Mouse (Mus musculus) ES-E14 (cell line): ENCODE measurements around the gene Bak1. TPM values are rescaled to one million over a fixed set of nuclear protein-coding genes. Genes with fewer than 3 reads are reported as not detected.

ENCODE experiments used
- DNase-seq: peaks from one replicate; pipeline ENCODE4 v3.0.0-alpha.2; 2013; ENCODE audit warnings: low read depth, low spot score
- H3K27ac ChIP-seq: 2 replicates; pipeline ENCODE4 v1.5.1; 2012; ENCODE audit warnings: low read depth, mild to moderate bottlenecking, low read length, moderate library complexity, mixed read lengths; ENCODE audit not compliant: poor library complexity, insufficient read depth, severe bottlenecking
- H3K36me3 ChIP-seq: 2 replicates; pipeline ENCODE4 v1.6.1; 2012; ENCODE audit warnings: mild to moderate bottlenecking, low read length, moderate library complexity, mixed read lengths; ENCODE audit not compliant: control insufficient read depth, poor library complexity, insufficient read depth, severe bottlenecking
- H3K4me1 ChIP-seq, 2 experiments: fragments of 150-350 bp in 1 of 2; sonication (generic) in 1 of 2; 2 replicates each; pipeline ENCODE4 v1.6.1; 2012; ENCODE audit warnings: low read length in 2 of 2, mild to moderate bottlenecking in 1 of 2, mixed read lengths in 1 of 2; ENCODE audit not compliant: control insufficient read depth in 2 of 2, insufficient read depth in 2 of 2, poor library complexity in 1 of 2
- H3K4me3 ChIP-seq, 2 experiments: fragments of 150-350 bp in 1 of 2; sonication (generic) in 1 of 2; 2 replicates each; pipeline ENCODE4 v1.5.1; 2012; ENCODE audit warnings: low read length in 2 of 2, low read depth in 1 of 2, mild to moderate bottlenecking in 1 of 2, mixed read lengths in 1 of 2; ENCODE audit not compliant: insufficient read depth in 1 of 2, poor library complexity in 1 of 2, severe bottlenecking in 1 of 2
- H3K9ac ChIP-seq: 2 replicates; pipeline ENCODE4 v1.6.1; 2012; ENCODE audit warnings: low read depth, mild to moderate bottlenecking, low read length, mixed read lengths; ENCODE audit not compliant: poor library complexity, insufficient read depth, severe bottlenecking
- H3K9me3 ChIP-seq: fragments of 150-350 bp; sonication (generic); 2 replicates; pipeline ENCODE4 v1.6.1; 2012; ENCODE audit warnings: low read depth, mild to moderate bottlenecking, low read length; ENCODE audit not compliant: control insufficient read depth, insufficient read depth
- CHD2 ChIP-seq: IDR thresholded peaks from 2 replicates; pipeline ENCODE4 v1.6.1; 2014; ENCODE audit warnings: mild to moderate bottlenecking, low read depth, low read length, inconsistent platforms
- HCFC1 ChIP-seq: IDR thresholded peaks from 2 replicates; pipeline ENCODE4 v1.6.1; 2012; ENCODE audit warnings: low read length, inconsistent platforms, borderline replicate concordance; ENCODE audit not compliant: insufficient read depth
- MAFK ChIP-seq: IDR thresholded peaks from 2 replicates; pipeline ENCODE4 v1.6.1; 2014; ENCODE audit warnings: mild to moderate bottlenecking, low read depth, low read length, inconsistent platforms; ENCODE audit not compliant: insufficient read depth
- ZC3H11A ChIP-seq: IDR thresholded peaks from 2 replicates; pipeline ENCODE4 v1.6.1; 2012; ENCODE audit warnings: low read depth, mild to moderate bottlenecking, inconsistent platforms, low read length, borderline replicate concordance
- ZNF384 ChIP-seq: IDR thresholded peaks from 2 replicates; pipeline ENCODE4 v1.6.1; 2012; ENCODE audit warnings: low read depth, low read length, inconsistent platforms
- in situ Hi-C, 2 experiments: fragments of 600-800 bp; cut with MboI; formaldehyde crosslinking; loops; one replicate each; pipeline ENCODE4 v1.15.1; 2025; ENCODE audit warnings: low sequenced_read_pairs in 2 of 2, inconsistent platforms in 1 of 2; ENCODE audit not compliant: unreplicated experiment in 2 of 2
- total RNA-seq: library from RNA; depleted of rRNA; stranded (reverse); fragments of 300-350 nt; gene quantifications from 2 replicates; pipeline ENCODE4 v1.2.3, GENCODE M21; 2012

Gene Bak1
- total RNA-seq, 1 experiment: 53.2 TPM

DNA sequence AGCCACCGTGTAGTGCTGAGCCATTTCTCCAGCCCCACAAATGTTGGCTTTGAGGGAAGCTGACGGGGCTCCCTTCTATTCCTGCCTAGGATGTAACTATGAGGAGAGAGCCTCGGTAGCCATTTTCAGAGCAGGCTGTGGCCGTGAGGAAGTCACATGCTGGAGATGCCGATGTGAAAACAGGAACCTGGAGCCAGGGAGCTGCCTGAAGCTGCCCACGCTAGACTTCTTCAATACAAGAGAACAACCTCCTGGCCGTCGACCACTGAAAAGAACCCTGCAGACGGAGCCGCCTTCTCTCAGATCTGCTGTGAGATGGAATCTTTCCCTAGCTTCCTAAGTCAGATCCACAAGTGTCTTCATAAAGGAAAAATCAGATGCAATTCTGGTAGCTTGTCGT is 23.2 kb downstream of the Bak1 start:
- H3K9me3 ChIP-seq: no peaks in the 10 kb centered on the region
- TF ChIP-seq MAFK: no peak
- no peak for TF ChIP-seq ZNF384
- no peak for TF ChIP-seq ZC3H11A
- no peak for TF ChIP-seq HCFC1
- TF ChIP-seq CHD2: no peak
- H3K4me3 ChIP-seq: no peak overlapping the region; a peak in 1 of 4 replicates
- H3K9ac ChIP-seq: peak overlapping the region; percentile 44; the same call in 1 of the 2 replicates
- DNase-seq: no peak
- H3K4me1 ChIP-seq: peaks cover 7 to 29% of the 10 kb centered on the region in 2 experiments; a peak in 3 of 4 replicates
- H3K36me3 ChIP-seq: no peaks in the 10 kb centered on the region
- no peak overlapping the region; the same call in 1 of the 2 replicates for H3K27ac ChIP-seq
- in situ Hi-C loops: no loop called here

GRCm38 (mm10) chr17:27004903-27005485 is 23.8 kb downstream of the Bak1 start:
- H3K9ac ChIP-seq: peak overlapping the region; percentile 44; the same call in 1 of the 2 replicates
- TF ChIP-seq HCFC1: no peak
- TF ChIP-seq CHD2: no peak
- TF ChIP-seq ZC3H11A: no peak
- TF ChIP-seq MAFK: no peak
- no peak for TF ChIP-seq ZNF384
- no peaks in the 10 kb centered on the region for H3K36me3 ChIP-seq
- H3K4me1 ChIP-seq: peaks cover 7 to 23% of the 10 kb centered on the region in 2 experiments; a peak in 3 of 4 replicates
- in situ Hi-C loops: no loop called here
- DNase-seq: no peak
- peak overlapping the region in 1 of 2 experiments; percentile 6; a peak in 1 of 4 replicates for H3K4me3 ChIP-seq
- H3K9me3 ChIP-seq: no peaks in the 10 kb centered on the region
- no peak overlapping the region; the same call in 1 of the 2 replicates for H3K27ac ChIP-seq

DNA sequence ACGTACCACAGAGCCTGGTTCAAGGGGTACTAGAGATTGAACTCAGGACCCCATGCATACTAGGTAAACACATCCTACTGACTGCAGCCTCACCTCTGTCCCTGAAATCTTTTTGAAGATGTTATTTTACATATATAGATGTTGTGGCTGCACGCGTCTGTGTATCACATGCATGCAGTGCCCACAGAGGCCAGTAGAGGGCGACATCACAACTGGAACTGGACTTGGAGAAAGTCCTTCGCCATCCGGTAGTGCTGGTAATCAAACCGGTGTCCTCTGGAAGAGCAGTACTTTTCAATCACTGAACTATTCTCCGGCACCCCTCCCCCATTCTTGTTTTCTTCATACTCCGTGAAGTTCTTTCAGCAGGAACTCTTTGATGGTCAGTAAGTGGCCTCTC is 24.4 kb downstream of the Bak1 start:
- Histone ChIP-seq H3K4me1 (peaks cover 7 to 18% of the 10 kb centered on the region in 2 experiments; a peak in 3 of 4 replicates), H3K9me3 (no peaks in the 10 kb centered on the region), H3K36me3 (no peaks in the 10 kb centered on the region), H3K4me3 (peak overlapping the region in 1 of 2 experiments; percentile 6; a peak in 1 of 4 replicates), H3K27ac (no peak overlapping the region; the same call in 1 of the 2 replicates), H3K9ac (peak overlapping the region; percentile 44; the same call in 1 of the 2 replicates)
- peak; percentile 86 for DNase-seq
- in situ Hi-C loops: no loop called here
- TF ChIP-seq ZC3H11A (peak; percentile 44; the same call in 1 of the 2 replicates), ZNF384 (no peak), HCFC1 (no peak), CHD2 (no peak)

DNA sequence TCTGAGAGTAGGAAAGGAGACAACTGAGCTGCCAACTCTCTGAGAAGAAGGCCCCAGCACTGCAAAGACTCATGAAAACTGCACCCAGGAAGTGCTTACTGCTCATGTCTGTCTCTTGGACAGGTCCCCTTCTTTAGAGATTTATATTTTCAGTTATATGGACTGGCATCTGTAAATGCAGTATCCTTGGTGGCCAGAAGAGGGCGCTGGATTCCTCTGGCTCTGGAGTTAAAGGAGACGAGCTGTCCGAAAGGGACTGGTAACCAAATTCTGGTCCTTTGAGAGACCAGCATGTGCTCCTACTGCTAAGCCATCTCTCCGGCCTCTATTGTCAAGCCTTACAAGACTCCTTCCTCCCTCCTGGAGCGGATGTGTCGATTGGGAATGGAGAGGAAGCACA is 26.9 kb downstream of the Bak1 start:
- Histone ChIP-seq H3K4me1 (peaks cover 0 to 12% of the 10 kb centered on the region in 2 experiments; a peak in 3 of 4 replicates), H3K9ac (peak overlapping the region; percentile 21; the same call in 1 of the 2 replicates), H3K36me3 (no peaks in the 10 kb centered on the region), H3K4me3 (no peak overlapping the region), H3K27ac (no peak overlapping the region), H3K9me3 (no peaks in the 10 kb centered on the region)
- TF ChIP-seq MAFK (no peak), CHD2 (no peak), HCFC1 (no peak), ZNF384 (no peak), ZC3H11A (no peak)
- peak; percentile 51 for DNase-seq
- in situ Hi-C loops: no loop called here
